Mouse (Mus musculus) intestine, embryonic 14.5 days (tissue): ENCODE data around the gene Cdr2l. TPM values are rescaled to one million over a fixed set of nuclear protein-coding genes. Genes with fewer than 3 reads are reported as not detected.

Experiments used
- polyA plus RNA-seq: library from polyadenylated mRNA; unstranded; fragments of >200 nt; fragmentation: Nextera tagmentation; extraction: Ambion mirVana; gene quantifications from 2 replicates; pipeline ENCODE4 v1.2.1, GENCODE M21; 2014

Cdr2l gene
- polyA plus RNA-seq, 1 experiment from 2014 or later, result 10.6 TPM

Other genes starting within 250 kb of the Cdr2l start
- gene Cd300lf, start 247.9 kb upstream of the Cdr2l start, polyA plus RNA-seq, result 0.27 and 1.0 TPM in 2 replicates
- gene Slc9a3r1, start 218.6 kb upstream of the Cdr2l start, polyA plus RNA-seq, result 157 and 165 TPM in 2 replicates
- gene Tmem104, start 194.4 kb upstream of the Cdr2l start, polyA plus RNA-seq, result 7.0 and 8.3 TPM in 2 replicates
- 16.4 and 16.7 TPM in 2 replicates for gene Nat9, start 194.1 kb upstream of the Cdr2l start, polyA plus RNA-seq
- gene Grin2c, start 114.7 kb upstream of the Cdr2l start, polyA plus RNA-seq, result not detected in 2 replicates
- 11.3 and 14.2 TPM in 2 replicates for gene Fdxr, start 104.9 kb upstream of the Cdr2l start, polyA plus RNA-seq
- 1.4 and 1.6 TPM in 2 replicates for gene Fads6, start 84.3 kb upstream of the Cdr2l start, polyA plus RNA-seq
- gene Otop2, start 74.8 kb upstream of the Cdr2l start, polyA plus RNA-seq, result not detected in 2 replicates
- gene Ush1g, start 59.9 kb upstream of the Cdr2l start, polyA plus RNA-seq, result 0.14 TPM in 1 of 2 replicates, not detected in the other
- 0.36 and 0.65 TPM in 2 replicates for gene Otop3, start 47.2 kb upstream of the Cdr2l start, polyA plus RNA-seq
- gene Hid1, start 14.2 kb upstream of the Cdr2l start, polyA plus RNA-seq, result 11.5 and 14.4 TPM in 2 replicates
- gene Mrpl58, start 21.8 kb downstream of the Cdr2l start, polyA plus RNA-seq, result 218 and 224 TPM in 2 replicates
- 899 and 962 TPM in 2 replicates for gene Atp5h, start 38.0 kb downstream of the Cdr2l start, polyA plus RNA-seq
- 11.0 and 18.8 TPM in 2 replicates for gene Kctd2, start 38.2 kb downstream of the Cdr2l start, polyA plus RNA-seq
- gene Trim80, start 58.6 kb downstream of the Cdr2l start, polyA plus RNA-seq, result 0.12 TPM in 2 replicates
- 1.9 and 2.5 TPM in 2 replicates for gene Slc16a5, start 80.6 kb downstream of the Cdr2l start, polyA plus RNA-seq
- 6.5 and 6.9 TPM in 2 replicates for gene Armc7, start 93.8 kb downstream of the Cdr2l start, polyA plus RNA-seq
- gene Nt5c, start 109.9 kb downstream of the Cdr2l start, polyA plus RNA-seq, result 115 and 133 TPM in 2 replicates
- 573 and 633 TPM in 2 replicates for gene Jpt1, start 132.5 kb downstream of the Cdr2l start, polyA plus RNA-seq
- gene Sumo2, start 154.4 kb downstream of the Cdr2l start, polyA plus RNA-seq, result 891 and 947 TPM in 2 replicates
- 192 TPM in 2 replicates for gene Nup85, start 182.5 kb downstream of the Cdr2l start, polyA plus RNA-seq
- gene Mrps7, start 222.0 kb downstream of the Cdr2l start, polyA plus RNA-seq, result 94.0 and 105 TPM in 2 replicates
- gene Gga3, start 222.1 kb downstream of the Cdr2l start, polyA plus RNA-seq, result 19.2 and 20.8 TPM in 2 replicates
- 26.2 and 28.3 TPM in 2 replicates for gene Mif4gd, start 231.1 kb downstream of the Cdr2l start, polyA plus RNA-seq
- 23.3 and 26.4 TPM in 2 replicates for gene Slc25a19, start 246.4 kb downstream of the Cdr2l start, polyA plus RNA-seq